Mouse (Mus musculus) embryo, embryonic 10.5 days (tissue): ENCODE measurements around the gene Wee2.

Experiments
- DNase-seq: peaks from one replicate; pipeline ENCODE4 v3.0.0-alpha.2; 2015; ENCODE audit warnings: low spot score

Gene Wee2

DNA sequence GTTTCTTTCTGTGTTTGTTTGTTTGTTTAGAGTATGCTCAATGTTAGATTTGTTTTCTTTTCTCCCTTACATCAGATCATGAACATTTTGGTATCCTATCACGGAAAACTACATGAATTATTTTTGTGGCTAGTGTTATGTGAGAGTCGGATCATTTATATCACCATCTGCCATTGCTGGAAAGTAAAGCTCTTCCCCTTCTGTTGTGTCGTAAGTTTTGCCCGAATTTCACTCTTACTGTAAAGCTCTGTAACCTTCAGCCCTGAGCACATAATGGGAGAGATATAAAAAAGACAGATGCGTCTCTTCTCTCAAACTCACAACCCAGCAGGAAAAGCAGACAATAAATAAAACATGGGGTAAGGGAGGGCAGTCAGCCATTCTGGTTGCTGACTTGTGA, at the start of gene Wee2:
Gene Wee2 (plus strand): TSS at position 153 of the 400 bp plus-strand sequence.
- no peak for DNase-seq

DNA sequence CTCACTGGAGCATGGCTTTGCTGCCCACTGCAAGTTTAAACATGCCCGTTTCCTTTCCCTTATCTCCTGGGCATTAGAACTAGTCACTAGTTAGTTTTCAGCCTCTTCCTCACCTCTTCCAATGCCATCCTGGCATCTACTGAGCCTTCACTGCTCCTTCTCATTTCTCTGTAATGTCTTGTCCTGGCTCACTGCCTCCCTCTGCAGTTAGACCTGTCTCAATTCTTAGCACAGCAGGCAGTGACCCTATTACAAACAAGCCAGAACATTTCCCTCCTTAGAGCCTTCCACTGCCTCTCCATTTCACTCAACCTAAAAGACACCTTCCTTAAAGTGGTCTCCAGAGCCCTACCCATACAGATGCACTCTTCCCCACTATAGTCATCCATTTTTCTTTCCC, 47.9 kb upstream of the Wee2 start:
- DNase-seq: no peak

DNA sequence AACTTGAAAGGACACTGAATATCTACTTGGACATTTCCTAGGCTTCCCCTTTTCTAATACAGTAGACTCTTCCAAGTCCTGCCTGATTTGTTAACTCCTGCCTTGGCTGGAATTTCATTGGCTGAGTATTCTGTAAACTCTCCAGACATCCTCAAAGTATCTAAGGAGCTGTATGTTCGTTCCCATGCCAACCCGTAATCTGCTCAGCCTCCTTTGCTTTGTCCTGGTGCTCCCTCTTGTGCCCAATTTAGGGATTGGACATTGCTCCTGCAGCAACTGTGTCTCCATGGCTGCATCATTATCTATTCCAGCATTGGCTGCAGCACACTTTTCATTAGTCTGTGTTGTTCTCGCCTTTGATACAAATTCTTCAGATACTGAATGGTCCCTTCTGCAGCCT, 45.7 kb upstream of the Wee2 start:
- DNase-seq: peak; percentile 87

DNA sequence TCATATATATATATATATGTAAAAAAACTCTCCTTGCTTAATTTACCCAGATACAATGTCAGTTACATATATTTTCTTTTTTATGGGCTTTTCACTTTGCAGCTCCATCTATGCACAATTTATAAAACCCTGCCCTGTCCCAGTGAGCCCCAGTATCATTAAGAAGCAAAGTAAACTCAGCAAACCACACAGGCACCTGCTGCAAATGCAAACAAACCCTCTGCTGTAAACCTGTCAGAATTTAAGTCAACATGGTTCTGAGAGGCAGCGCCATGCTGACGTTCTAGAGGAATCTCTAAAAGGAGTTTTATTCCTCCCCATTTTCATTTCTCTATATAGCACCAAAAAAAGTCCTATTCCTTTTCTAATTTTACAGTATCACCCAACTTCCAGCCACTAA, 36.9 kb upstream of the Wee2 start:
- DNase-seq: no peak

DNA sequence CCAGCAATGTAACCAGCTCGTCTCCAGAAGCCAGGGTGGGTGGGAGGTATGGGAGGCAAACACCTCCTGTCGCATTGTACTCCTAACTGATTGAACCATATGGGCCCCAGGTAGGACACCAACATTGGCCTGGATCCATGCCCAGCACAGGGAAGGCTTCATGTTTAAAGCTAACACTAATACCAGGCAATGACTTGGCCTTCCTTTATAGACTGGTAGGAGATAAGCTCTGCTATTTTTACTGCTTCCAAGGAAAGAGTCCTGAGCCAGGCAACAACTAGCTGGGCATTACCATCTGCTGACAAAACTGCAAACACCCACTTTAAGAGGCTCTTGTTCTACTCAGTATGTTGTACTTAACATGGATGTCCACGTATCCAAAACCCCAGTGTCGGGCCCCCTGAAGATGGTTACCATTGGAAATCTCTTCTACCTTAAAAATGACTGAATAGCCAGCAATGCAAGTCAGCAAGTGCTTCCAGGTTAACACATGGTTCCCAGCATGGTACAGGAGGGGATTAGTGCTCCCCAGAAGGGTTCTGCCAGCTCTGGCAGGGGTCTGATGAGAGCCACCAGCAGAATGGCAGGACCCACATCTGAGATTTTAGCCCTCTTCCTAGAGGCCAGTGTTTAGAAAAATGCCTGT, 35.1 kb upstream of the Wee2 start:
- no peak for DNase-seq

DNA sequence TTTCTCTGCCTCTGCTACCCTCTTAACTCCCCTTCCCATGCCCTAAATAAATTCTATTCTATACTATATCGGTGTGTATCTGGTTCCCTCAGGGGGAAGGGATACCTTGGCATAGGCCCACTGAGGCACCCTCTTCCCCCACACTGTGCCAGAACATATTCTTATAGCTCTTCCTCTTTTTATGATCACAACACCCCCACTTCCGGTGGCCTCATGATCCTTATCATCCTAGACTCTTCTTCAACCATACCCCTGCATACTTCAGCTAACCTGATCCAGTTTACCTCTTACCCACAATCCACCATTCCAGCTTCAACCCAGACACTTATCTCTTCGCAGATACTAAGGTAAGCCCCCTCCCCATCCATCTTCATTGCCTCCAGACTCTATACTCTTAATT, 27.8 kb upstream of the Wee2 start:
- DNase-seq: no peak

DNA sequence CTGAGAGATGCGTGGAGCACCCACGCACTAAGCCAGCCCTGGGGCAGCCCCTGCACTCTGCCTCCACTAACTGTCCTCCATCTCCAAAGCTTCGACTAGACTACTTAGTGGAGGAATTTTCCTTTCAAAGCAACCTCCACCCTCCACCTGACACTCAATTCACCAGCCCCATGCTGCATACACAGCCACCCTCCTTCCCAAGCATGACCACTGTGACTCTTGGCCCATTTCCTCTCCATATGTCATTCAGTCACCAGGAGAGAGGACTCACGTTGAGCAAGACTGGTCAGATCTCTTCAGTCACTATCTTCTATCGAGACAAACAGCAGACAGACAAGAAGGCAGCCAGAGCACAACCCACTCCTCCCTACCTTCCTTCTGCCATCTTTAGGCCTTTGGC, 25.8 kb upstream of the Wee2 start:
- no peak for DNase-seq

DNA sequence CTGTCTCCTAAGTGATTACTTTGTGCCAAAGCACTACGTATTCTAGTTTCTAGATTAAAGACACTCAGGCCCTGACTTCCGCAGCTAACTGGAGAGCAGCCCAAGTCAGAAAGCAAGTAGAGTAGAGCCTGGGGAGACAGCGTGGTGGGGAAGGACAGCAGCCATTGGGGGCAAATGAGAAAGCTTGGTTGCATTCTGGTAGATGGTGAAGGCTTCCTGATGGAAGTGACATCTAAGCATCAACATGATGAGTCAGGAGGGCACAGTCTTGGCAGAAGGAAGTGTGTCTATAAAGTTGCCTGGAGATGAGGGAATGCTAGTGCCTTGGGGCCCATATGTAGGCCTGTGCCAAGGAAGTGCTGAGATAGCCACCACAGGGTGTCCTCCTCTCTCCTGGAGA, 25.3 kb upstream of the Wee2 start:
- no peak for DNase-seq

DNA sequence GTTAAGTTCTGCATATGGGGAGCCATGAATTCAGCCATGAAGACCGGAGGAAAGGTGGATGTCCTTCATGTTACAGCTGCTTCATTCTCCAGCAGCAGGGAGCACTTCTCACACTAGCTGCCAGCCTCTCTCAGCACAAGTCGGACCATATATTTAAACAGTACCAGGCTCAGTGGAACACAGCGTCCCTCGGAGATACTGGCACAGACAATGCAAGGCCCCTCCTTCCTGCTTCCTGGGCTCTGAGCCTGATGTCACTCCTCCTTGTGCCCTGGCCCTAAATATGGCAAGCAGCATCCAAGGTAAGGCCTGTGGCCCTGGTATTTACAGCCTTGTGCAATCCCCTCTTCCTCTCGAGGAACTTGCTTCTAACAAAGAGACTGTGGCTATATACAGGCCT, 23.1 kb upstream of the Wee2 start:
- no peak for DNase-seq

DNA sequence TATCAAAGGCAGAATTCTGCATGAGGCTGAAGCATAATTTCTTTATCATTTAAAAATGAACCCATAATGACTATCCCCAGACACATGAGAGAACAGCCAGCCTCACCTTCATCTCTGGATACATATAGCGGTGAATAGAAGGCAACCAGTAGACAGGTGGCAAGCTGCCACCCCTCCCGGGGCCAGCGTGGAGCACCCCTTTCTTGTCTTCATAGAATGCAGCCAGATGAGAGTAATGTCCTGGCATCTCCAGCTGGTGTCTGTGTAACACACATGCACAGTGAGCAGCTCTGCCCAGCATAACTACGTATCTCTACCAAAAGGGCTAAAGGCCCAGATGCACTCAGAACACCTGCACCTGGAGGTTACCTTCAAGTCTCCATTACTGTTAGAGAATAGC, 20.5 kb upstream of the Wee2 start:
- DNase-seq: no peak

DNA sequence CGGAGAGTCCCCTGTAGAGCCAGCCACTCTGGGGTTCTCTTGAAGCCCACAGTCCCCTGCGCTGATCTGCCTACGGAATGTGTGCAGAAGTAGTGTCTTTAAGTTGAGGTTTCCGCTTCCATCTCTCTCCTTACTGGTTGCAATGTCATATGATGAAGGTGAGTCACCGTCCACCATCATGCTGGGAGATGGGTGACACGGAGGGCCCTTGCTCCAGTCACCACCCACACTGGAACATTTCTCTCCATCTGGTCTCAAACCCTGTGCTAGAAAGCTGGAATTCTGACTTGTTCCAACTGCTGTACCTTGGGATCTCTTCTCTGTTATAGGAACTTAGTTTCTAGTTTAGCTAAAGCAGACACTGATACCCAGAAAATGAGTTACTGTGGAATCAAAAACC, 17.8 kb upstream of the Wee2 start:
- DNase-seq: no peak

DNA sequence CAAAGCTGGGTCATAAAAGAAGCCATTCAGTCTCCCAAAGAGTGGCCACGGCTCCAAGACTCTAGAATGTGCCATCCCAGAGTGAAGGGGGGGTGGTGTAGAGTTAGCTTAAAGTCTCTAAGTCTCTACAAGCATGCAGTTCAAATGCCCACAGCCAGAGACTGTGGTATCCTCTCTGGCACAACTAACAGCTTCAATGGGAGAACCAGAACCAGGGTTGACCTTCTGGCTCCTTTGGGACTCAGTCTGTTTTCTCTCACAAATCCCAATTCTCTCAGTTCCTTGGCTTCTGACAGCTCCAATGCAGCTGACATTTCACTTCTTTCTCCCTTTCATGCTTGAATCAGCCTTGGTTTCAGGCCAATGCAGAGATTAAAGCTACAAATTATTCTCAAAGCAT, 15.9 kb upstream of the Wee2 start:
- DNase-seq: no peak

DNA sequence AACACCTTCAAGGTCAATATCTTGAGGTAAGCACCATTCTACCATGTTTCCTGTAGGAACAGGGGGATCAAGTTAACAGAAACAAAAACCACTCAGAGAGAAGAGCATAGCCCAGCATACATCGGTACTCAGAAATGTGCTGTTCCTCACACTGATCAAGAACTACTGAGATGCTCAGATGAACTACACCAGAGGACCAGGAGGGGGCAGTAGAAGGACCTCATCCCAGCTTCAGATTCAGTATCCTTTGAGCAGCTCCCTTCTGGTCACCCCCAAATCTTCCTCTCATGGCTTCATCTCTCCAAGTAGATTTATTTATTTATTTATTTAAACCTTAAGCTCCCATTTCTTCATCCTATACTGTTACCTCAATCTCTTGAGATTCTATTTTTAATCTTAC, 15.1 kb upstream of the Wee2 start:
- peak; percentile 70 for DNase-seq

DNA sequence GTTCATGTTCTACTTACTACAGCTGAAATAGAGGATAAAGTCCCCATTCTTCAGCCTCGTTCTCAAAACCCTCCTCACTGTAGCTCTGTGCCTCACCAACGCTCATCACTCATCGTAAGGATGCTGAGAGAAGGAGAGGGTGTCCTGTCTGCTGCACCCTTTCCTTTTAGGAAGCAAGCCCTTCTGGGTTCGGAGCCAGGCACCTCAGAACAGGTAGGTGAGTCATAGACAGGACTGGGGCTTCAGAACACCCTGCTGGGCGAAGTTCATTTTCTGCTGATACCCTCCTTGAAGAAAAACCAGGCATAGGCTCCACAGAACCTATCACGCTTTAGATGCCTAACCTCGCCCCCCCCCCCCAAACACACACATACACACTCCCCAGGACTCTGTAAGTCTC, 11.4 kb upstream of the Wee2 start:
- no peak for DNase-seq

DNA sequence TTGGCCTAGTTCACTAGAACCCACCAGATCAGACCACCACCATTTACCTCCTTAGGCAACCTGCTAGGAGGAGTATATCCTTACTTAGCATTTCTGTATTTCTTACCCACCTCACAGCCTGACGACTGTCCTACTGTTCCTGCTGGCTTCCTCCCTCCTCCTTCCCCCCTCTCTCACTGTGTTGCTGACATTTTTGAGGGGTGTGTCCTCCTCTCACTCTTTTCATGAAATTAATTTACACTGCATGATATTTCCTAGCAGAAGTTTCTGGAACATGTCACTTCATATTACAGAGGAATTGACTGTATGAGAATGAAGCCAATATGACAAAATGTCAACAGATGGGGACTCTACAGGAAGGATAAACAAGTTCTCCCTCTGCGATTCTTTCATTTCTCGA, 10.2 kb upstream of the Wee2 start:
- no peak for DNase-seq

DNA sequence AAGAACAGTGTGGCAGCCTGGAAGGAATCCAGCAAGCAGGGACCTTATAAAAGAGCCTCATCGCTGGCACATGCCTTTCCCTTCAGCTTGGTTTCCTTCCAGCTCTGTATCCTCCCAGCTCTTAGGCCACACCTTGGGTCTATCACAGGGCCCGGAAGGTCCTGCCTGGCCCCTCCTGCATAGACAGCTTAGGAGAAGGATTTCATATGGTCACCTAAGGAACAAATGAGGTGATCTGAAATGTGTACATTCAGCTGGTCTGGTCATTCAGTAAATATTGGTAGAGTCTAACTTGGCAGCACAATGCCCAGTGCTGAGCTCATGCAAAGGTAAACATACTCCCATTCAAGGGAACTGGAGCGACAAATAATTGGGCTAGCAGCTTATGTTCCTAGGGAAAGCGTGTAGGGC, 9.4 kb upstream of the Wee2 start:
- no peak for DNase-seq

DNA sequence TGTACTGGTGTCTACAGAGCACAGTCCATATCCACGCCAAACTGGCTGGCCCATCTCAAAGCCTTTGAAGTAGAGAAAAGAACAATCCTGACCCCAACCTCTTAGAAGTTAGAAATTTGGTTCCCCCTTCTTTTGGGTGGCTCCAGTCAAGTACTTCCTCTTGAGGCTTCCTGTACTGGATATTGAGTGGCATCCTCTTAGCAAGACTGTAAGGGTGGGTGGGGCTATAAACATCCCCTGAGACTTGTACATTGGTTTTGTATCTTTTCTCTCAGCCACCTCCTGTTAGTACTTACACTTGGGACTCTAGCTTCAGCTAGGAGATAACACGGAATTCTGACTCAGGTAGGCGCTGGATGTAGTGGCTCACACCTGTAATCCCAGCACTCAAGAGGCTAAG, 8.6 kb upstream of the Wee2 start:
- no peak for DNase-seq

DNA sequence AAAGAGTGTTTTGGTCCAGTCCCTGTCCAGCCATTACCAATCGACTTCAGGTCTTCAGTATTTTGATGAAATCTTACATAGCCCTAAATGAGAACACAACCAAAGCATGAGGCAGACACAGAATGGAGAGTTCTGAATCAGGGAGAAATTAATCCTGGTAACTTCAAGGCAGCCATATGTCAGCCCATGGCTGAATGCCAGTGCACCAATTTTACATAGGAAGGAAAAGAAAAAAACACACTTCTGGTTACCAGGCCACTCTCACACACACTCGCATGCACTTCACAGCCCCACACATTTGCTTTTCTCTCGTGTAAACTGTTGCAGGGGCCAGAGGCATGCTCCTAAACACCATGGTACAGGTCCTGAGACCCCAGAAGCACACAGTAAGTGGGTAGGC, 8.0 kb upstream of the Wee2 start:
- DNase-seq: no peak

DNA sequence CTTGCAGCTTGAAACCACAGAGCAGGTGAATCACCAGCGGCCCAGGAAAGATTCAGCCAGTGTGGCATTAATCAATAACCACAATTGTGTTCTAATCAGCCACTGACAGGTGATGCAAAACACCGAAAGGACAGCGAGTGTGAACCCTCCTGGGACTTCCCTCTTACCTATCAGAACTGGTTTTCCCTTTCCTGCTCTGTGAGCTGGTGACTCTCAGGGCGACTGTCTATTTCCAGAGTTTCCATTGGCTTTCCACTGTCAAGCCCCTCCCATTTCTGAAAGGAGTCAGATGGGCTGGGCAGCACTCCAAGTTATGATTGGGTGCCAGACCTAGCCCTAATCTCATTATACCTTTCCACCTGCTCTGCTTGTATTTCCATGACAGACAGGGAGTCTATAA, 7.5 kb upstream of the Wee2 start:
- DNase-seq: no peak

DNA sequence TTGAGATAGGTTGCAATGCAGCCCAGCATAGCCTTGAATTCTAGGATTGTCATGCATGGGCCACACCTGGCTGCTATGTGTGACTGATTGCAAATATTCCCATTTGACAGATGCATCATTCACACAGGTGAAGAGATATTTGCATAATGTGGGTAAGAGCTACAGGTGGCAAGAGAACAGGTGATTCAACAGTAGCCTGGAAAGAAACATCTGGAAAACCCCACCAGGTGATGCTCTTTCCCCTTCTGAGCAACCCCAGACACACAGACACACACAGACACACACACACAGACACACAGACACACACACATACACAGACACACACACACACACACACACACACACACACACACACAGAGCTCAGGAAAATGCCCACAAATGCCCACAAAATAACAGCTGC, 7.1 kb upstream of the Wee2 start:
- DNase-seq: no peak

DNA sequence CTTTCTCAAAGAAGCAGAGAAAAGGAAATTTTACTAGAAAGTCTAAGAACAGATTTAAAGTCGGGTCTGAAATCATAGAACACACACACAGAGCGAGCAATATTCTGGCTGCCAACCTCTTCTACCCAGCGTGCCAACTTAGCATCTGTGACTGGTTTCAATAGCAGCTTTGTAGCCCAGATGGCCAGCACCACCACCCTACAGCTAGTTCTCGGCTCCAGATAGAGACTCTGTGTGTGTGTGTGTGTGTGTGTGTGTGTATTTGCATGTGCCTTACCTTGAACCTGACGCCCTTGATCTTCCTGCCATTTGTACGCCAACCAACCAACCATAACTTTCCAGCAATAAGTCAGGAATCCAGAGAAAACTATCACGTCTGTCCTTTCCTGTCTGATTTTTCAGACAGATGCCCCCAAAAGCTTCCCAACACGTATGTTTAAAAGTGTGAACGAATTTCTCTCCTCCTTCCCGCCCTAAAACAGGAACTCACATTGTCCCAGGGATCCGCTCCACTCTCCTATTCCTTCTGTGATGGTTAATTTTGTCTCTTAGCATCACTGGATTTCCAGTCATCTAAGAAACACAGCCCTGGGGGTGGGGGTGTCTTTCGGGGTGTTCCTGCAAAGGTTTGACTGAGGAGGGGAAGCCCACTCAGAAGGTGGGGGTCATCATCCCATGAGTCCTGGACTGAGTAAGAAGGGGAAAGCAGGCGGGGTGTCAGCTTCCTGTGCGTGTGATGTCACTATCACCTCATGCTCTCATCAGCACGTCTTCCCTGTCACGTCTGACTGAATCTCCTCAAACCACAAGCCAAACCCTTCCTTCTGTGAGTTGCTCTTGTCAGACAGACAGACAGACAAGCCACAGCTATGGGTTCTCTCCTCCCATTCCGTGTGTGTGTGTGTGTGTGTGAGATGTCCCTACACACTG, 6.3 kb upstream of the Wee2 start:
- DNase-seq: no peak

DNA sequence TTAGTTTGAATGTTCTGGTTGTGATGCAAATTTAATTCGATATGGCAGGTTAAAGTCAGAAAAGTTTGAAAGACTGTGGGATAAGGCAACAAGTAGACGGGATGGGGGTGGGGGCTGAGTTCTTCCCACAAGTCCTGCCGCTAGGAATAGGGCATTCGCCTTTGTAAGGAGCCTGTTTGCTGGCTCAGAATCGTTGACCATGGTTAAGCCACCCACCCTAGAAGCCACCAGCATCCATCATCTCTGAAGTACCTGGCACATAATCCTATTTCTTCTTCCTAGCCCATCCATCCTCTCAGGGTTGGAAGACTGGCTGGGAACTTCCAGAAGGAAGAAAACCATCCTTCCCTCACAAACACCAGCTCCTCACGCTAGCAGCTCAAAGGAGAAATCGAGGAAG, 4.2 kb upstream of the Wee2 start:
- DNase-seq: peak; percentile 7

DNA sequence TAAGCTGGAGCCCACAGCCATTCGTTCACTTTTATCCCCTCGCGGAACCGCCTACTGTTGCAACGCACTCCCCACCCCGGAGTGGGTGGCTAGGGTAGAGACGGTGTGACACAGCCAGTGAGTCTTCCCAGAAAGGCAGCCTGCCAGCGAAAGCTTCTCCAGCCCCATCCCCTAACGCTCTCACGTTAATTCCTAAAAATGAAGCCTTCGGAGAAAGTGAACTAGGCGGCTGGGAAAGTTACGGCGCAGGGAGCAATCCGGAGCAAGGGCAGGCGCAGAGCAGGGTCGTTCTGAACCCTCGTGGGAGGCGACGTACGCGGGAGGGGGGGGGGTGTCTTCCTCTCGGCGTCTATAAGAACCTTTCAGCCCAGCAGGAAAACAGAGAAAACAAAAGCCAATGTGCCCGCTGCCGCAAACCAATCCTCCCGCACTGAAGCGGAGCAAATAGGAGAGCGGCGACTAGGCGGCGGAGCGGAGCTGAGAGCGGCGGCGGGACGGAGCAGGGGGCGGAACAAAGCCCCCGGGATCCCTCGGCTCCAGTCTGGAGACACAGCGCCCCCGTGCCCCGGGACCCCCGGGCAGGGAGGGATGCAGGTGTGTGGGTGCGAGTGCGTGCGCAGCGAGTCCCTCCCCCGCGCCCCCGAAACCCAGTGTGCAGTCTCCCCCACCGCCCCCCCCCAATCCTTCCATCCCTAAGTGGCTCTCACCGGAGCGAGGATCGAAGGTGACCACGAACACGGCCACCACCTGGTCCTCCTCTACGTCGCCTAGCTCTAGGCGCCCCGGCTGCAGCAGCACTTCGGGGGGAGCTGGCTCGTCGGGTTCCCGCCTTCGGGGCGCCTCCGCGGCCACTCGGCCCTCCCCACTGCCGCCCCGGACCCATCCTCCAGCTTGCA, 3.5 kb upstream of the Wee2 start:
- peak; percentile 69 for DNase-seq
